8 mouse cellular contexts compared by ENCODE assay signal in the genomic region with DNA sequence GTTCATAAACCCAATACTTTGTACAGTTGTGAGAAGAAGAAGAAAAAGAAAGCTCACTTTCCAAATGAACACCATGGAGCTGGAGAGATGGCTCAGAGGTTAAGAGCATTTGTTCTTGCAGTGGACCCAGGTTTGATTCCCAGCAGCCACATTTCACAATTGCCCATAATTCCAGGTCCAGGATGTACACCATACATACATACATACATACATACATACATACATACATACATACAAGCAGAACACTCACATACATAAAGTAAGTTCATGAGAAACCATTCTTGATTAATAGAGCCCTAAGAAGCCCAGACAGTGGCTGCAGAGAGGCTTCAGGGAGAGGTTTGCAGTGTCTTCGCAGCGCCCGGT. TPM values are rescaled to one million over a fixed set of nuclear protein-coding genes. Genes with fewer than 3 reads are reported as not detected.
DNase-seq lines count a peak whose midpoint lies in the region; ATAC-seq and TF ChIP-seq lines count a peak whose summit lies in the region.

No protein-coding gene starts in this region.

- no peak for TF ChIP-seq RAD21 in CH12.LX (IDR thresholded peaks at IDR 0.05; ENCODE audit: low read depth, low read length)

- WGBS in forebrain, postnatal 0 days, result 6% methylated on average over 3 of the region's 3 CpGs
- 0% methylated on average over 3 of the region's 3 CpGs for WGBS in liver, postnatal 0 days (ENCODE audit: insufficient replicate concordance)

- H3K4me2 ChIP-seq in CH12.LX (ENCODE audit: insufficient read depth, low read depth, poor library complexity, severe bottlenecking), result peak overlapping the region; percentile 84
- H3K4me2 ChIP-seq in forebrain, postnatal 0 days (ENCODE audit: low read depth), result peak overlapping the region; percentile 69
- H3K4me2 ChIP-seq in liver, postnatal 0 days (ENCODE audit: low read depth, low read length), result peak overlapping the region; percentile 100

- peaks cover 0 to 13% of the 10 kb centered on the region in 2 experiments; a peak in 2 of 4 replicates for H3K4me1 ChIP-seq in CH12.LX (ENCODE audit: control insufficient read depth in 1 of 2, insufficient read depth in 2 of 2)
- no peaks in the 10 kb centered on the region for H3K4me1 ChIP-seq in forebrain, postnatal 0 days (ENCODE audit: insufficient read depth)
- peaks cover 6% of the 10 kb centered on the region; the same call in 1 of the 2 replicates for H3K4me1 ChIP-seq in liver, postnatal 0 days (ENCODE audit: insufficient read depth)

- ATAC-seq in forebrain, postnatal 0 days, result no peak; the same call in 1 of the 2 replicates
- ATAC-seq in liver, postnatal 0 days, result no peak; the same call in 1 of the 2 replicates

- peak overlapping the region; percentile 84 for H3K4me3 ChIP-seq in gastrocnemius, adult 2 months
- peak overlapping the region; percentile 72 to 96 (median 80) for H3K4me3 ChIP-seq in CH12.LX (replicated peaks in 1 of 3; ENCODE audit: low read depth in 2 of 3, low read length in 2 of 3, poor library complexity in 1 of 3)
- H3K4me3 ChIP-seq in forebrain, postnatal 0 days (ENCODE audit: low read depth, low read length), result peak overlapping the region; percentile 72
- H3K4me3 ChIP-seq in liver, postnatal 0 days (ENCODE audit: low read depth, low read length), result peak overlapping the region; percentile 85

- no peak for TF ChIP-seq EP300 in CH12.LX (IDR thresholded peaks at IDR 0.05; ENCODE audit: low read length)
- TF ChIP-seq EP300 in liver, postnatal 0 days (IDR thresholded peaks at IDR 0.05; ENCODE audit: low read depth), result no peak

- H3K27ac ChIP-seq in gastrocnemius, adult 2 months, result peak overlapping the region; percentile 94
- H3K27ac ChIP-seq in CH12.LX (ENCODE audit: insufficient read depth, low read depth), result no peak overlapping the region
- peak overlapping the region; percentile 82 for H3K27ac ChIP-seq in forebrain, postnatal 0 days (ENCODE audit: low read depth, low read length)
- H3K27ac ChIP-seq in liver, postnatal 0 days (ENCODE audit: low read depth), result peak overlapping the region; percentile 74

- no peak for TF ChIP-seq POLR2A in CH12.LX (IDR thresholded peaks at IDR 0.05; ENCODE audit: low read depth, low read length)

- dilution Hi-C loops in CH12.LX (cut with MboI; ENCODE audit: extremely low pct_ligation_motif_present, extremely low pct_unique_long_range_greater_than_20kb, low sequenced_read_pairs), result no loop called here

- no peak for DNase-seq in gastrocnemius, adult 2 months
- DNase-seq in gastrocnemius, postnatal 25 days, result no peak
- DNase-seq in CH12.LX (ENCODE audit: extremely low read depth), result no peak
- DNase-seq in forebrain, postnatal 0 days, result no peak
- DNase-seq in liver, postnatal 0 days, result no peak
- no peak for DNase-seq in urinary bladder, postnatal 14 days (ENCODE audit: low spot score)
- DNase-seq in urinary bladder, adult 2 months (ENCODE audit: low spot score), result no peak
- DNase-seq in left cerebral cortex, adult 9 months (ENCODE audit: low spot score in 2 of 2), result no peak

- no peaks in the 10 kb centered on the region for H3K9me3 ChIP-seq in CH12.LX (replicated peaks; ENCODE audit: low read length)
- no peaks in the 10 kb centered on the region for H3K9me3 ChIP-seq in forebrain, postnatal 0 days (ENCODE audit: low read length)
- no peaks in the 10 kb centered on the region for H3K9me3 ChIP-seq in liver, postnatal 0 days (ENCODE audit: low read length)

- H3K79me2 ChIP-seq in CH12.LX (replicated peaks; ENCODE audit: control insufficient read depth, extremely low read depth, insufficient read depth, poor library complexity, severe bottlenecking), result no peaks in the 10 kb centered on the region

- intact Hi-C loops in gastrocnemius, adult 2 months (cut with DNase I), result no loop called here

- no peak for TF ChIP-seq CTCF in gastrocnemius, adult 2 months (IDR thresholded peaks at IDR 0.05)
- TF ChIP-seq CTCF in CH12.LX (conservative IDR thresholded peaks at IDR 0.05 in 1 of 2, IDR thresholded peaks at IDR 0.05 in 1 of 2; ENCODE audit: low read depth in 2 of 2, low read length in 2 of 2), result no peak
- TF ChIP-seq CTCF in forebrain, postnatal 0 days (IDR thresholded peaks at IDR 0.05; ENCODE audit: low read depth), result no peak
- no peak for TF ChIP-seq CTCF in liver, postnatal 0 days (IDR thresholded peaks at IDR 0.05; ENCODE audit: low read depth)

- H3K9ac ChIP-seq in CH12.LX (ENCODE audit: insufficient read depth, low read depth), result peak overlapping the region; percentile 51
- peak overlapping the region; percentile 79 for H3K9ac ChIP-seq in forebrain, postnatal 0 days
- peak overlapping the region; percentile 84 for H3K9ac ChIP-seq in liver, postnatal 0 days (replicated peaks)

- no peaks in the 10 kb centered on the region for H3K36me3 ChIP-seq in CH12.LX (replicated peaks in 1 of 2; ENCODE audit: control insufficient read depth in 1 of 2, insufficient read depth in 1 of 2, low read length in 1 of 2)
- no peaks in the 10 kb centered on the region for H3K36me3 ChIP-seq in forebrain, postnatal 0 days (ENCODE audit: insufficient read depth)
- no peaks in the 10 kb centered on the region for H3K36me3 ChIP-seq in liver, postnatal 0 days (replicated peaks; ENCODE audit: insufficient read depth, low read length)

- H3K27me3 ChIP-seq in CH12.LX (replicated peaks), result no peaks in the 10 kb centered on the region
- H3K27me3 ChIP-seq in forebrain, postnatal 0 days (ENCODE audit: insufficient read depth, low read length), result no peaks in the 10 kb centered on the region
- no peaks in the 10 kb centered on the region for H3K27me3 ChIP-seq in liver, postnatal 0 days (ENCODE audit: insufficient read depth, low read length)

- in situ Hi-C loops in CH12.LX (cut with MboI; ENCODE audit: low pct_ligation_motif_present, low pct_unique_long_range_greater_than_20kb, low sequenced_read_pairs), result no loop called here

TF ChIP-seq in CH12.LX, 34 proteins besides CTCF, POLR2A, EP300 and RAD21 (continues in another document):
- no peak for TF ChIP-seq HCFC1 (IDR thresholded peaks at IDR 0.05; ENCODE audit: low read depth, low read length)
- TF ChIP-seq MAZ (IDR thresholded peaks at IDR 0.05; ENCODE audit: low read depth, low read length), result no peak
- no peak for TF ChIP-seq UBTF (IDR thresholded peaks at IDR 0.05; ENCODE audit: low read depth, low read length)
- TF ChIP-seq MAX (IDR thresholded peaks at IDR 0.05; ENCODE audit: low read length), result no peak
- no peak for TF ChIP-seq USF2 (conservative IDR thresholded peaks at IDR 0.05; ENCODE audit: low read depth, low read length)
- TF ChIP-seq TBP (conservative IDR thresholded peaks at IDR 0.05; ENCODE audit: low read depth, low read length), result no peak
- no peak for TF ChIP-seq ELF1 (IDR thresholded peaks at IDR 0.05; ENCODE audit: low read depth, low read length)

RNA-seq across cellular contexts. Expression of gene Klhdc1, which starts 0.4 kb away (rescaled TPM):
- 10 to 100 TPM; 18.7 to 24.1 TPM for total RNA-seq in gastrocnemius, adult 2 months (2021)
- total RNA-seq in gastrocnemius, postnatal 25 days (2021), result 10 to 100 TPM; 15.2 to 18.1 TPM
- total RNA-seq in CH12.LX (2012; rRNA removed) (4.2 and 6.4 TPM in 2 replicates), CH12.LX (2014; rRNA removed) (8.2 TPM in 2 replicates)
- 5.9 and 7.2 TPM in 2 replicates for polyA plus RNA-seq in CH12.LX (2012; ENCODE audit: insufficient read length, low read depth)
- total RNA-seq in forebrain, postnatal 0 days (2014; rRNA removed), result 11.2 and 12.8 TPM in 2 replicates
- polyA plus RNA-seq in forebrain, postnatal 0 days (2015; fragmentation: Nextera tagmentation; extraction: Ambion mirVana), result 22.0 and 23.7 TPM in 2 replicates
- polyA plus RNA-seq in liver, postnatal 0 days (2015; fragmentation: Nextera tagmentation; extraction: Ambion mirVana), result 5.9 and 6.1 TPM in 2 replicates
- 8.4 and 14.8 TPM in 2 replicates for polyA plus RNA-seq in urinary bladder, adult 2 months (2012; rRNA removed)

RNA-seq across cellular contexts. Expression of gene Pole2, which starts 13.4 kb away (rescaled TPM):
- total RNA-seq in gastrocnemius, adult 2 months (2021), result under 1 TPM; 0.28 to 0.42 TPM
- under 1 TPM; 0.38 to 0.72 TPM for total RNA-seq in gastrocnemius, postnatal 25 days (2021)
- 32.6 and 38.3 TPM in 2 replicates for total RNA-seq in CH12.LX (2012; rRNA removed)
- 143 and 148 TPM in 2 replicates for total RNA-seq in CH12.LX (2014; rRNA removed)
- polyA plus RNA-seq in CH12.LX (2012; ENCODE audit: insufficient read length, low read depth), result 37.1 and 37.3 TPM in 2 replicates
- 3.8 and 5.0 TPM in 2 replicates for total RNA-seq in forebrain, postnatal 0 days (2014; rRNA removed)
- 2.1 and 2.6 TPM in 2 replicates for polyA plus RNA-seq in forebrain, postnatal 0 days (2015; fragmentation: Nextera tagmentation; extraction: Ambion mirVana)
- 8.0 and 9.3 TPM in 2 replicates for polyA plus RNA-seq in liver, postnatal 0 days (2015; fragmentation: Nextera tagmentation; extraction: Ambion mirVana)
- 3.2 and 6.5 TPM in 2 replicates for polyA plus RNA-seq in urinary bladder, adult 2 months (2012; rRNA removed)

RNA-seq across cellular contexts. Expression of gene Gm49384, which starts 37.3 kb away (rescaled TPM):
- 1 to 10 TPM; 2.0 to 3.2 TPM for total RNA-seq in gastrocnemius, adult 2 months (2021)
- 1 to 10 TPM; 1.8 to 2.4 TPM for total RNA-seq in gastrocnemius, postnatal 25 days (2021)
- total RNA-seq in CH12.LX (2012; rRNA removed) (23.4 and 24.9 TPM in 2 replicates), CH12.LX (2014; rRNA removed) (54.9 and 63.9 TPM in 2 replicates)
- 28.3 and 34.4 TPM in 2 replicates for polyA plus RNA-seq in CH12.LX (2012; ENCODE audit: insufficient read length, low read depth)
- total RNA-seq in forebrain, postnatal 0 days (2014; rRNA removed), result 0.52 and 5.1 TPM in 2 replicates
- polyA plus RNA-seq in forebrain, postnatal 0 days (2015; fragmentation: Nextera tagmentation; extraction: Ambion mirVana), result 6.7 and 7.8 TPM in 2 replicates
- polyA plus RNA-seq in liver, postnatal 0 days (2015; fragmentation: Nextera tagmentation; extraction: Ambion mirVana), result 8.3 and 9.5 TPM in 2 replicates
- 3.6 and 4.1 TPM in 2 replicates for polyA plus RNA-seq in urinary bladder, adult 2 months (2012; rRNA removed)

RNA-seq across cellular contexts. Expression of gene Dnaaf2, which starts 43.2 kb away (rescaled TPM):
- total RNA-seq in gastrocnemius, adult 2 months (2021), result under 1 TPM; 0.38 to 0.64 TPM
- total RNA-seq in gastrocnemius, postnatal 25 days (2021), result under 1 TPM; 0.56 to 0.62 TPM
- total RNA-seq in CH12.LX (2012; rRNA removed) (8.4 and 9.7 TPM in 2 replicates), CH12.LX (2014; rRNA removed) (26.6 and 28.6 TPM in 2 replicates)
- 3.7 and 6.9 TPM in 2 replicates for polyA plus RNA-seq in CH12.LX (2012; ENCODE audit: insufficient read length, low read depth)
- total RNA-seq in forebrain, postnatal 0 days (2014; rRNA removed), result 6.7 and 6.8 TPM in 2 replicates
- polyA plus RNA-seq in forebrain, postnatal 0 days (2015; fragmentation: Nextera tagmentation; extraction: Ambion mirVana), result 8.4 and 9.4 TPM in 2 replicates
- polyA plus RNA-seq in liver, postnatal 0 days (2015; fragmentation: Nextera tagmentation; extraction: Ambion mirVana), result 2.9 and 3.0 TPM in 2 replicates
- polyA plus RNA-seq in urinary bladder, adult 2 months (2012; rRNA removed), result 2.8 TPM in 2 replicates

RNA-seq across cellular contexts. Expression of gene Gm49383, which starts 44.5 kb away (rescaled TPM):
- 1 to 10 TPM; 3.1 to 3.4 TPM for total RNA-seq in gastrocnemius, adult 2 months (2021)
- 1 to 10 TPM; 1.7 to 1.8 TPM for total RNA-seq in gastrocnemius, postnatal 25 days (2021)
- 21.3 and 23.6 TPM in 2 replicates for total RNA-seq in CH12.LX (2012; rRNA removed)
- 45.9 and 52.1 TPM in 2 replicates for total RNA-seq in CH12.LX (2014; rRNA removed)
- polyA plus RNA-seq in CH12.LX (2012; ENCODE audit: insufficient read length, low read depth), result 16.0 and 19.1 TPM in 2 replicates
- 4.5 and 5.7 TPM in 2 replicates for total RNA-seq in forebrain, postnatal 0 days (2014; rRNA removed)
- 8.8 and 11.7 TPM in 2 replicates for polyA plus RNA-seq in forebrain, postnatal 0 days (2015; fragmentation: Nextera tagmentation; extraction: Ambion mirVana)
- 9.1 and 10.2 TPM in 2 replicates for polyA plus RNA-seq in liver, postnatal 0 days (2015; fragmentation: Nextera tagmentation; extraction: Ambion mirVana)
- 1.3 and 2.1 TPM in 2 replicates for polyA plus RNA-seq in urinary bladder, adult 2 months (2012; rRNA removed)
